Mouse (Mus musculus) lung, adult 2 months (tissue): ENCODE results near the gene Hsd3b6.

Source experiments
- CTCF ChIP-seq: fragments of 200-500 bp; IDR thresholded peaks from 2 replicates; pipeline ENCODE4 v1.5.1; 2011; ENCODE audit warnings: mild to moderate bottlenecking, low read length, control low read depth; ENCODE audit not compliant: insufficient read depth
- POLR2A ChIP-seq: fragments of 200-500 bp; IDR thresholded peaks from 2 replicates; pipeline ENCODE4 v1.6.1; 2011; ENCODE audit warnings: low read depth, mild to moderate bottlenecking, control low read depth, low read length, borderline replicate concordance; ENCODE audit errors: extremely low read depth

DNA sequence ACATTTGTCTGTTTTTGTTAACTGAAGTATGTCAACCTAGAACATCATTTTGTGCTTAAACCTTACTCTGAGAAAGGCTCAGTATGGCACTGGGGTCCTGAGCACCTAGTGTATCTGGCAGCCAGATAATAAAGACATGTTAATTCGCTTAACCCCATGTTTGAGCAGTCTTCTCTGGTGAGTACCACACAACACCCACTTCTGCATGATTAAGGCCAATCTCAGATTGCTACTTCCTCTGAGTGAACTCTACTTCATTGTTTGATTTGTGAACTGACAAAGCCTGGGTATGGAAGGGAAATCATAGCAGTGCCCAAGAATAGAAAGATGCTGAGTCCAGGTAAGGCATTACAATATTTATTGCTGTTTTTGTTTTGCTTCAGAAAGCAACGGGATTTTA is 37.6 kb upstream of the Hsd3b6 start:
- TF ChIP-seq CTCF (no peak), POLR2A (no peak)
